Mouse (Mus musculus): ENCODE results near the gene Por. TPM values are rescaled to one million over a fixed set of nuclear protein-coding genes. Genes with fewer than 3 reads are reported as not detected.

Por gene
- total RNA-seq, 2 experiments from 2014 or later, result 84.4 to 91.2 TPM

GRCm38 (mm10) chr5:135691266-135691665 is 21.4 kb downstream of the Por start:
- DNase-seq (ENCODE audit: low spot score in 2 of 2), result no peak
- intact Hi-C loops (cut with DNase I), result no loop called here

GRCm38 (mm10) chr5:135693281-135693853 is 23.5 kb downstream of the Por start:
- DNase-seq (ENCODE audit: low spot score in 2 of 2), result no peak

GRCm38 (mm10) chr5:135695277-135695721 is 25.5 kb downstream of the Por start:
- intact Hi-C loops (cut with DNase I), result no loop called here
- no peak for DNase-seq (ENCODE audit: low spot score in 2 of 2)

More at GRCm38 (mm10) chr5:135693281-135693853, 23.5 kb downstream of the Por start:
- intact Hi-C loops (cut with DNase I), result no loop called here

- intact Hi-C loops (cut with DNase I), result no loop called here
- DNase-seq (ENCODE audit: low spot score in 2 of 2), result no peak
Observed at GRCm38 (mm10) chr5:135697711-135698111, 27.9 kb downstream of the Por start.

GRCm38 (mm10) chr5:135701601-135702000 is 31.8 kb downstream of the Por start:
- no peak for DNase-seq (ENCODE audit: low spot score in 2 of 2)
- intact Hi-C loops (cut with DNase I), result no loop called here

- intact Hi-C loops (cut with DNase I), result no loop called here
- no peak for DNase-seq (ENCODE audit: low spot score in 2 of 2)
Observed at GRCm38 (mm10) chr5:135702190-135702589, 32.4 kb downstream of the Por start.

GRCm38 (mm10) chr5:135702682-135703192 is 32.9 kb downstream of the Por start:
- DNase-seq (ENCODE audit: low spot score in 2 of 2), result peak; percentile 70 to 93
- intact Hi-C loops (cut with DNase I), result no loop called here

- intact Hi-C loops (cut with DNase I), result no loop called here
Observed at GRCm38 (mm10) chr5:135703431-135703830, 33.6 kb downstream of the Por start.

GRCm38 (mm10) chr5:135705383-135705782 is 35.5 kb downstream of the Por start:
- DNase-seq (ENCODE audit: low spot score in 2 of 2), result no peak
- intact Hi-C loops (cut with DNase I), result no loop called here

More at GRCm38 (mm10) chr5:135703431-135703830, 33.6 kb downstream of the Por start:
- DNase-seq (ENCODE audit: low spot score in 2 of 2), result no peak

GRCm38 (mm10) chr5:135707039-135707438 is 37.2 kb downstream of the Por start:
- intact Hi-C loops (cut with DNase I), result no loop called here
- DNase-seq (ENCODE audit: low spot score in 2 of 2), result no peak

- intact Hi-C loops (cut with DNase I), result no loop called here
Observed at GRCm38 (mm10) chr5:135707855-135708254, 38.0 kb downstream of the Por start.

GRCm38 (mm10) chr5:135709716-135710115 is 39.9 kb downstream of the Por start:
- DNase-seq (ENCODE audit: low spot score in 2 of 2), result no peak
- intact Hi-C loops (cut with DNase I), result loop anchor here (2.0 kb wide), 1 partner anchor 21 kb away; no protein-coding TSS in a partner anchor

More at GRCm38 (mm10) chr5:135707855-135708254, 38.0 kb downstream of the Por start:
- DNase-seq (ENCODE audit: low spot score in 2 of 2), result no peak

- intact Hi-C loops (cut with DNase I), result loop anchor here (2.0 kb wide), 1 partner anchor 22 kb away; no protein-coding TSS in a partner anchor
Observed at GRCm38 (mm10) chr5:135710599-135711214, 40.9 kb downstream of the Por start.

GRCm38 (mm10) chr5:135711582-135712355 is 41.9 kb downstream of the Por start:
- no peak for DNase-seq (ENCODE audit: low spot score in 2 of 2)

More at GRCm38 (mm10) chr5:135710599-135711214, 40.9 kb downstream of the Por start:
- peak; percentile 36 to 74 for DNase-seq (ENCODE audit: low spot score in 2 of 2)

GRCm38 (mm10) chr5:135712803-135713202 is 43.0 kb downstream of the Por start:
- intact Hi-C loops (cut with DNase I), result no loop called here
- peak; percentile 58 to 93 for DNase-seq (ENCODE audit: low spot score in 2 of 2)

More at GRCm38 (mm10) chr5:135711582-135712355, 41.9 kb downstream of the Por start:
- intact Hi-C loops (cut with DNase I), result loop anchor here (2.0 kb wide), 1 partner anchor 23 kb away; no protein-coding TSS in a partner anchor

- intact Hi-C loops (cut with DNase I), result no loop called here
- peak; percentile 50 to 88 for DNase-seq (ENCODE audit: low spot score in 2 of 2)
Observed at GRCm38 (mm10) chr5:135713441-135714218, 43.8 kb downstream of the Por start.

GRCm38 (mm10) chr5:135715624-135716023 is 45.8 kb downstream of the Por start:
- DNase-seq (ENCODE audit: low spot score in 2 of 2), result no peak
- intact Hi-C loops (cut with DNase I), result no loop called here

- DNase-seq (ENCODE audit: low spot score in 2 of 2), result no peak
- intact Hi-C loops (cut with DNase I), result no loop called here
Observed at GRCm38 (mm10) chr5:135719586-135720120, 49.8 kb downstream of the Por start.

- no peak for DNase-seq (ENCODE audit: low spot score in 2 of 2)
- intact Hi-C loops (cut with DNase I), result no loop called here
Observed at GRCm38 (mm10) chr5:135720121-135720520, 50.3 kb downstream of the Por start.
